Mouse (Mus musculus) midbrain, embryonic 16.5 days (tissue): ENCODE measurements around the gene Shank2. TPM values are rescaled to one million over a fixed set of nuclear protein-coding genes. Genes with fewer than 3 reads are reported as not detected.

Experiments used
- ATAC-seq: fragments of 200-750 bp; cut with Nextera tagmentation; 2 replicates; pipeline ENCODE4 v1.8.0; 2017; ENCODE audit warnings: moderate TSS enrichment
- H3K27ac ChIP-seq: fragments of 300-500 bp; sonication (generic); 2 replicates; pipeline ENCODE4 v1.5.1; 2014; ENCODE audit warnings: mild to moderate bottlenecking, low read length, mixed read lengths
- H3K27me3 ChIP-seq: fragments of 300-500 bp; sonication (generic); 2 replicates; pipeline ENCODE4 v1.6.1; 2014; ENCODE audit warnings: low read depth, low read length, mixed read lengths; ENCODE audit not compliant: control insufficient read depth, insufficient read depth
- H3K36me3 ChIP-seq: fragments of 300-500 bp; sonication (generic); 2 replicates; pipeline ENCODE4 v1.6.1; 2014; ENCODE audit warnings: mild to moderate bottlenecking, low read length, moderate library complexity, mixed read lengths; ENCODE audit not compliant: control insufficient read depth, insufficient read depth
- H3K4me1 ChIP-seq: fragments of 300-500 bp; sonication (generic); 2 replicates; pipeline ENCODE4 v1.6.1; 2014; ENCODE audit warnings: mild to moderate bottlenecking, low read length, mixed read lengths; ENCODE audit not compliant: control insufficient read depth, insufficient read depth
- H3K4me2 ChIP-seq: fragments of 300-500 bp; sonication (generic); 2 replicates; pipeline ENCODE4 v1.6.1; 2014; ENCODE audit warnings: mild to moderate bottlenecking, low read length, mixed read lengths
- H3K4me3 ChIP-seq: fragments of 300-500 bp; sonication (generic); 2 replicates; pipeline ENCODE4 v1.5.1; 2014; ENCODE audit warnings: low read depth, mild to moderate bottlenecking, low read length, moderate library complexity, mixed read lengths
- H3K9ac ChIP-seq: fragments of 300-500 bp; sonication (generic); 2 replicates; pipeline ENCODE4 v1.6.1; 2014; ENCODE audit warnings: low read depth, low read length, mixed read lengths
- H3K9me3 ChIP-seq: fragments of 300-500 bp; sonication (generic); replicated peaks from 2 replicates; pipeline ENCODE4 v1.6.1; 2014; ENCODE audit warnings: mild to moderate bottlenecking, low read length, mixed read lengths; ENCODE audit not compliant: control insufficient read depth, poor library complexity, severe bottlenecking
- WGBS: fragments of 180-500 bp; shearing (Covaris S2); extraction: QIAGEN DNeasy Blood & Tissue Kit; methylation state at CpG from one replicate; pipeline ENCODE4 v1.1.7; 2014; 5-methylcytosine and 5-hydroxymethylcytosine counted together
- polyA plus RNA-seq: library from polyadenylated mRNA; unstranded; fragments of >200 nt; fragmentation: Nextera tagmentation; extraction: Ambion mirVana; gene quantifications from 2 replicates; pipeline ENCODE4 v1.2.1, GENCODE M21; 2015

Shank2 gene
- polyA plus RNA-seq, 1 experiment from 2014 or later, result 10.5 TPM

- Histone ChIP-seq H3K4me2 (peak overlapping the region; percentile 49), H3K27me3 (no peaks in the 10 kb centered on the region), H3K4me1 (peaks cover 48% of the 10 kb centered on the region), H3K27ac (no peak overlapping the region), H3K36me3 (no peaks in the 10 kb centered on the region), H3K9ac (peak overlapping the region; percentile 49; the same call in 1 of the 2 replicates), H3K4me3 (peak overlapping the region; percentile 32; the same call in 1 of the 2 replicates), H3K9me3 (no peaks in the 10 kb centered on the region)
- 51% methylated on average over 4 of the region's 4 CpGs for WGBS
- ATAC-seq, result no peak
These were observed 239.1 kb downstream of the Shank2 start for GRCm38 (mm10) chr7:144240736-144241343.

DNA sequence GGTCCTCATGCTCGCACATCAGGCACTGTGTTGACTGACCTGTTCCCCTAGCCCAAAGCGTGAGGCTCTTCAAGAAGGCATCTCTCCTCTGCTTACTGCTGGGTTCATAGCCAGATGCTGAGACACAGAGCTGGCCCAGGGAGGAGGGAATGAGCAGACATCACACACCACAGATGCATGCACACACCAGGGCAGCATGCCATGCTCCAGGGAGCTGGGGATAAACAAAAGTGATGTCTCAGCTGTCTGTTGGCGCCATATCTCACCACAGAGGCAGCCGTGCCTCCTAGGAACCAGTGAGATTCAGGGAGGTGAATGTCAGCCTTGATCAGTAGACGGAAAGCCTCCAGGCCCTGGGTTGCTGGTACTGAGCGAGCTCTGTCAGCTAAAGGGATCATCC, 242.5 kb downstream of the Shank2 start:
- H3K9ac ChIP-seq, result no peak overlapping the region
- no peak overlapping the region for H3K4me3 ChIP-seq
- peaks cover 32% of the 10 kb centered on the region for H3K4me1 ChIP-seq
- H3K4me2 ChIP-seq, result no peak overlapping the region
- no peaks in the 10 kb centered on the region for H3K27me3 ChIP-seq
- ATAC-seq, result no peak
- 75% methylated on average over 6 of the region's 6 CpGs for WGBS
- H3K36me3 ChIP-seq, result no peaks in the 10 kb centered on the region
- H3K9me3 ChIP-seq, result no peaks in the 10 kb centered on the region
- no peak overlapping the region for H3K27ac ChIP-seq

DNA sequence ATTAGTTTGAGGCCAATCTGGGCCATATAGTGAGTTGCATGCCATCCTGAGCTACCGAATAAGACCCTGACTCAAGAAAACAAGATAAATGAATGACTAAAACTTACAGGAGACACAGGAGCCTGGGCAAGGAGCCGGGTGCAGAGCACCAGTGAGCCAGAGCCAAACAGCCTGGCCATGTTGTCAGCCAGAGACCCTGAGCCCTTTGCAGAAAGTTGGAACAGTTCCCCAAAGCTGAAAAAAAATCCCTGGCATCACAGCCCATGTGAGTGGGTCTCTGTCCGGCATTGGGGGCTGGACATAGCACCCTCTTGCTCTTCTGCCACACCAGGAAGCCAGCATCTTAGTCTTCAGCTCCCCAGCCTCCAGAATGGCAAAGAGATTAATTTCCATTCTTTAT, 244.5 kb downstream of the Shank2 start:
- Histone ChIP-seq H3K4me1 (peaks cover 12% of the 10 kb centered on the region; the same call in 1 of the 2 replicates), H3K27ac (no peak overlapping the region), H3K4me2 (no peak overlapping the region), H3K4me3 (no peak overlapping the region), H3K9ac (no peak overlapping the region), H3K9me3 (no peaks in the 10 kb centered on the region), H3K36me3 (no peaks in the 10 kb centered on the region), H3K27me3 (no peaks in the 10 kb centered on the region)
- no peak for ATAC-seq
- 70% methylated on average over 3 of the region's 3 CpGs for WGBS

- H3K9me3 ChIP-seq, result no peaks in the 10 kb centered on the region
- H3K4me2 ChIP-seq, result no peak overlapping the region
- H3K9ac ChIP-seq, result no peak overlapping the region
- no peak overlapping the region for H3K4me3 ChIP-seq
- no peak overlapping the region for H3K27ac ChIP-seq
- H3K36me3 ChIP-seq, result no peaks in the 10 kb centered on the region
- no peaks in the 10 kb centered on the region for H3K4me1 ChIP-seq
- no peak for ATAC-seq
- 51% methylated on average over 2 of the region's 2 CpGs for WGBS
- H3K27me3 ChIP-seq, result no peaks in the 10 kb centered on the region
These were observed 247.1 kb downstream of the Shank2 start for GRCm38 (mm10) chr7:144248686-144249422.

- no peak overlapping the region for H3K27ac ChIP-seq
- WGBS, result 75% methylated on average over 4 of the region's 4 CpGs
- H3K27me3 ChIP-seq, result no peaks in the 10 kb centered on the region
- H3K4me2 ChIP-seq, result no peak overlapping the region
- no peak overlapping the region for H3K4me3 ChIP-seq
- ATAC-seq, result no peak
- no peaks in the 10 kb centered on the region for H3K36me3 ChIP-seq
- no peaks in the 10 kb centered on the region for H3K9me3 ChIP-seq
- no peak overlapping the region for H3K9ac ChIP-seq
- H3K4me1 ChIP-seq, result peaks cover 5% of the 10 kb centered on the region
These were observed 249.1 kb downstream of the Shank2 start for GRCm38 (mm10) chr7:144250791-144251190.

GRCm38 (mm10) chr7:144251250-144251649, 249.5 kb downstream of the Shank2 start:
- no peak for ATAC-seq
- WGBS, result 49% methylated on average over 6 of the region's 6 CpGs
- peaks cover 5% of the 10 kb centered on the region for H3K4me1 ChIP-seq

GRCm38 (mm10) chr7:144254674-144255246, 253.0 kb downstream of the Shank2 start:
- peak; percentile 49 for ATAC-seq
- WGBS, result 29% methylated on average over 8 of the region's 8 CpGs

More at GRCm38 (mm10) chr7:144251250-144251649, 249.5 kb downstream of the Shank2 start:
- Histone ChIP-seq H3K4me3 (no peak overlapping the region), H3K4me2 (no peak overlapping the region), H3K36me3 (no peaks in the 10 kb centered on the region), H3K9ac (no peak overlapping the region), H3K9me3 (no peaks in the 10 kb centered on the region), H3K27ac (no peak overlapping the region), H3K27me3 (no peaks in the 10 kb centered on the region)

DNA sequence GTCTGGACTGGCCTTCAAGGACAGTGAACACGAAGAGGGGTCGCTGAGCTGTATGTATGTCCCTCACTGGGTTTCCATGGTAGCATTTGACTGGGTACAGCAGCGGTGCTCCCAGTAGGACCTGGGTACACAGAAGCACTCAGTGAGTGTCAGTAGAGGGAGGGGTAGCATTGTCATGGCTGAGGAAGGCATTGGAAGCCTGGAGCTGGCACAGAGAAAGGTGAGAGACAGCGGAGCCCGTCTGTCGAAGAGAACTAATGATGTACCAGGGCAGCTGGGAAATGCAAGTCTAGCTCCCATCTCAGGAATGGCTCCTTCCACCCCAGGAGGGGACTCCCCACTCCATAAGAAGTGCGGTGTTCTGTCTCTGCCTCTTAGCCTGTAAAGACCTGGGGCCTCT, 256.1 kb downstream of the Shank2 start:
- no peak overlapping the region for H3K4me3 ChIP-seq
- H3K27ac ChIP-seq, result no peak overlapping the region
- H3K9me3 ChIP-seq, result no peaks in the 10 kb centered on the region
- H3K4me1 ChIP-seq, result peaks cover 10% of the 10 kb centered on the region
- 67% methylated on average over 7 of the region's 7 CpGs for WGBS
- no peaks in the 10 kb centered on the region; the same call in 1 of the 2 replicates for H3K36me3 ChIP-seq
- H3K4me2 ChIP-seq, result no peak overlapping the region
- no peak overlapping the region for H3K9ac ChIP-seq
- no peak for ATAC-seq
- H3K27me3 ChIP-seq, result no peaks in the 10 kb centered on the region

More at GRCm38 (mm10) chr7:144254674-144255246, 253.0 kb downstream of the Shank2 start:
- H3K27ac ChIP-seq, result no peak overlapping the region
- H3K36me3 ChIP-seq, result no peaks in the 10 kb centered on the region; the same call in 1 of the 2 replicates
- H3K9ac ChIP-seq, result no peak overlapping the region
- peaks cover 10% of the 10 kb centered on the region for H3K4me1 ChIP-seq
- H3K4me3 ChIP-seq, result no peak overlapping the region
- no peaks in the 10 kb centered on the region for H3K9me3 ChIP-seq
- H3K4me2 ChIP-seq, result 0 out of 2 replicates have a peak overlapping the region, but pooled peaks have one; percentile 5
- no peaks in the 10 kb centered on the region for H3K27me3 ChIP-seq

DNA sequence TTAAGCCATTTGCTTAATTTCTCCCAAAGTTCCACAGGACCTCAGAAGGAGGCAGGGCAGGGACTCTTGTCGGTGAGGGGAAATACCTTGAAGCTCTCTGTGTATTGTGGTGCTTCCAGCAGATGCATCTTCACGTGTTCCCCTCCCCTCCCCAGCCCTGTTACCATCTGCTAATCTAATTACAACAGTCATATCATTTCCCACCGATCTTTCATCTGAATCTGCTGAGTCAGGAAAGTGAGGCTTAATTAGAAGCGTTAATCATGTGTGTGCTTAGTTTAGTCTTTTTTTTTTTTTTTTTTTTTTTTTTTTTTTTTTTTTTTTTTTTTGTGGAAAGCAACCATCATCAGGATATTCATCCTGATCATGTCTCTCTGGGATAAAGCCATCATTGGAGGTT, 256.6 kb downstream of the Shank2 start:
- no peak for ATAC-seq
- Histone ChIP-seq H3K4me1 (peaks cover 10% of the 10 kb centered on the region), H3K9ac (no peak overlapping the region), H3K4me3 (no peak overlapping the region), H3K36me3 (no peaks in the 10 kb centered on the region; the same call in 1 of the 2 replicates), H3K27ac (no peak overlapping the region), H3K27me3 (no peaks in the 10 kb centered on the region), H3K9me3 (no peaks in the 10 kb centered on the region), H3K4me2 (no peak overlapping the region)
- WGBS, result 62% methylated on average over 4 of the region's 4 CpGs
